Comparison of ENCODE assay signal across 19 mouse cellular contexts in the genomic region with DNA sequence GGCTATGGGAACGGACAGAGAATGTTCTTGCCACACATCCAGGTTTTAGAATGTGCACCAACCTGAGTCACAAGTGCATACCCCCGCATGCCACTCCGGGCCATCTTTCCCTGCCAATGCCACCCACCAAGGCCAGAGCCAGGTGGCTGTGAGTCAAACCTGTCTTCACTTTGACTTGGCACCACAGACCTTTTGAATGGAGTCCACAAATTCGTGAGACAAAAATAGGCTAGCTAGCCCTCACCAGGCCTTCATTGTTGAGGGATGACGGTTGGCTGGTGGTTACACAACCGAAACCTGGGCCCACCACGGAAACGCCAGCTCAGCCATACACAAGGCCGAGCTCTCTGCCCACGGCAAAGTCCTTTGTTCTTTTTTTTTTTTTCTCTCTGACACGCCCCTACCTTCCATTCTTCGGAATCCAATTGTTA.
DNase-seq lines count a peak whose midpoint lies in the region; ATAC-seq lines count a peak whose summit lies in the region.
"Had no signal": no experiment of that assay in that cellular context is flagged by ENCODE, and none has a peak within 500 bp of the region (broad histone marks: within the 10 kb centered on the region; RNA-seq: fewer than 3 reads in every experiment).

No protein-coding gene starts in this region.

- H3K4me2 ChIP-seq in liver, embryonic 11.5 days, result no peak overlapping the region
- H3K4me2 ChIP-seq in forebrain, embryonic 13.5 days, result no peak overlapping the region
- H3K4me2 ChIP-seq: midbrain, embryonic 15.5 days had no signal

- DNase-seq in cerebellum, postnatal 25 days, result peak; percentile 22 to 25
- DNase-seq in Muller cell, postnatal 12 days (ENCODE audit: inconsistent ontology term), result peak; percentile 20
- DNase-seq in heart, adult 8-10 months (ENCODE audit: low spot score), result peak; percentile 63
- DNase-seq in heart, postnatal 4 days, result peak; percentile 70
- DNase-seq in liver, embryonic 11.5 days (ENCODE audit: low spot score), result no peak
- DNase-seq in forebrain, embryonic 10.5 days (ENCODE audit: extremely low spot score, low spot score), result no peak
- DNase-seq: cerebellum, adult 18-20 months; gastrocnemius, postnatal 14 days; kidney, postnatal 25 days; lung, adult 2 months; right cerebral cortex, postnatal 4 days had no signal

- no peak overlapping the region for H3K9ac ChIP-seq in liver, embryonic 11.5 days (ENCODE audit: low read depth, low read length)
- no peak overlapping the region for H3K9ac ChIP-seq in forebrain, embryonic 13.5 days
- H3K9ac ChIP-seq: hindbrain, embryonic 14.5 days; limb, embryonic 15.5 days; midbrain, embryonic 15.5 days had no signal

- H3K36me3 ChIP-seq in liver, embryonic 11.5 days (ENCODE audit: control insufficient read depth, insufficient read depth, low read length), result no peaks in the 10 kb centered on the region
- H3K36me3 ChIP-seq in forebrain, embryonic 10.5 days (replicated peaks), result no peaks in the 10 kb centered on the region
- H3K36me3 ChIP-seq in forebrain, embryonic 13.5 days (ENCODE audit: poor library complexity, severe bottlenecking), result no peaks in the 10 kb centered on the region
- H3K36me3 ChIP-seq: limb, embryonic 15.5 days; midbrain, embryonic 15.5 days had no signal

- H3K27ac ChIP-seq in liver, embryonic 11.5 days (ENCODE audit: low read depth, low read length), result no peak overlapping the region
- H3K27ac ChIP-seq in forebrain, embryonic 10.5 days, result no peak overlapping the region
- H3K27ac ChIP-seq in forebrain, embryonic 13.5 days, result no peak overlapping the region
- H3K27ac ChIP-seq: hindbrain, embryonic 14.5 days; limb, embryonic 15.5 days; macrophage; midbrain, embryonic 15.5 days had no signal

- no peaks in the 10 kb centered on the region for H3K4me1 ChIP-seq in liver, embryonic 11.5 days (replicated peaks; ENCODE audit: control insufficient read depth, insufficient read depth, low read length)
- peaks cover 4% of the 10 kb centered on the region; the same call in 1 of the 2 replicates for H3K4me1 ChIP-seq in forebrain, embryonic 10.5 days
- H3K4me1 ChIP-seq in forebrain, embryonic 13.5 days, result no peaks in the 10 kb centered on the region
- H3K4me1 ChIP-seq: midbrain, embryonic 15.5 days had no signal

- 79% methylated on average over 12 of the region's 12 CpGs for WGBS in liver, embryonic 11.5 days
- 89% methylated on average over 12 of the region's 12 CpGs for WGBS in forebrain, embryonic 10.5 days
- 87% methylated on average over 12 of the region's 12 CpGs for WGBS in forebrain, embryonic 13.5 days

- H3K27me3 ChIP-seq in liver, embryonic 11.5 days (replicated peaks; ENCODE audit: control insufficient read depth, insufficient read depth, low read length), result no peaks in the 10 kb centered on the region
- H3K27me3 ChIP-seq in forebrain, embryonic 10.5 days (ENCODE audit: poor library complexity, severe bottlenecking), result no peaks in the 10 kb centered on the region
- no peaks in the 10 kb centered on the region for H3K27me3 ChIP-seq in forebrain, embryonic 13.5 days
- H3K27me3 ChIP-seq: midbrain, embryonic 15.5 days had no signal

- H3K9me3 ChIP-seq in liver, embryonic 11.5 days (ENCODE audit: control insufficient read depth, low read length), result no peaks in the 10 kb centered on the region
- no peaks in the 10 kb centered on the region for H3K9me3 ChIP-seq in forebrain, embryonic 10.5 days
- no peaks in the 10 kb centered on the region for H3K9me3 ChIP-seq in forebrain, embryonic 13.5 days (replicated peaks)
- H3K9me3 ChIP-seq: limb, embryonic 15.5 days; midbrain, embryonic 15.5 days had no signal

- no peak overlapping the region for H3K4me3 ChIP-seq in liver, embryonic 11.5 days (ENCODE audit: low read depth, low read length)
- no peak overlapping the region for H3K4me3 ChIP-seq in forebrain, embryonic 10.5 days
- no peak overlapping the region for H3K4me3 ChIP-seq in forebrain, embryonic 13.5 days
- H3K4me3 ChIP-seq: erythroblast, embryonic 14.5 days; limb, embryonic 15.5 days; midbrain, embryonic 15.5 days had no signal

- no peak for ATAC-seq in cerebellum, adult (ENCODE audit: insufficient number of reproducible peaks, low FRiP score, low TSS enrichment)
- no peak for ATAC-seq in liver, embryonic 11.5 days (replicated peaks; ENCODE audit: low FRiP score)
- ATAC-seq in forebrain, embryonic 13.5 days, result no peak
- ATAC-seq: intestine, postnatal 0 days had no signal

Comparison
In these comparisons a context has a peak if more than half of its experiments do, and no peak if none do; other contexts are left out.
1. DNase-seq: peak in cerebellum, postnatal 25 days (2 of 2), Muller cell, postnatal 12 days (single experiment), heart, adult 8-10 months (single experiment) and heart, postnatal 4 days (single experiment); none in liver, embryonic 11.5 days (single experiment) and forebrain, embryonic 10.5 days (single experiment).